Mouse (Mus musculus): Measurements from ENCODE around the gene Plet1.

- TF ChIP-seq POLR2A (IDR thresholded peaks at IDR 0.05; ENCODE audit: insufficient read length, low read depth): no peak
- no peak for TF ChIP-seq USF1 (IDR thresholded peaks at IDR 0.05; ENCODE audit: low read depth)
- TF ChIP-seq SRF (IDR thresholded peaks at IDR 0.05; ENCODE audit: control insufficient read depth, insufficient read length, low read depth): no peak
- no peak for TF ChIP-seq MYOG (IDR thresholded peaks at IDR 0.05; ENCODE audit: control insufficient read depth in 1 of 3, insufficient read depth in 1 of 3, insufficient read length in 2 of 3, low read depth in 2 of 3)
- TF ChIP-seq TCF12 (IDR thresholded peaks at IDR 0.05; ENCODE audit: insufficient read depth, poor library complexity, severe bottlenecking): no peak
- no peak for TF ChIP-seq MAX (IDR thresholded peaks at IDR 0.05; ENCODE audit: low read depth)
- no peak for TF ChIP-seq POLR2AphosphoS2 (IDR thresholded peaks at IDR 0.05; ENCODE audit: insufficient read length, low read depth)
- no peak for TF ChIP-seq CEBPB (IDR thresholded peaks at IDR 0.05; ENCODE audit: insufficient read depth, poor library complexity, severe bottlenecking)
- TF ChIP-seq E2F4 (IDR thresholded peaks at IDR 0.05; ENCODE audit: insufficient read depth): no peak
- TF ChIP-seq MYOD1 (IDR thresholded peaks at IDR 0.05; ENCODE audit: control insufficient read depth in 1 of 3, insufficient read length in 2 of 3, low read depth in 2 of 3): no peak
- no peak for TF ChIP-seq TCF3 (IDR thresholded peaks at IDR 0.05; ENCODE audit: insufficient read length, low read depth)
These were observed 548 bp upstream of the Plet1 start for GRCm38 (mm10) chr9:50493777-50494176.

Measured in myocyte (in vitro differentiated cells).